12 mouse cellular contexts compared by ENCODE assay signal in genomic region chr1:169950651-169951050, GRCm38 (mm10). TPM values are rescaled to one million over a fixed set of nuclear protein-coding genes. Genes with fewer than 3 reads are reported as not detected.
DNase-seq lines count a peak whose midpoint lies in the region; ATAC-seq and TF ChIP-seq lines count a peak whose summit lies in the region.
"Had no signal": no experiment of that assay in that cellular context is flagged by ENCODE, and none has a peak within 500 bp of the region (broad histone marks: within the 10 kb centered on the region; RNA-seq: fewer than 3 reads in every experiment).

No protein-coding gene starts in this region.

- no peak overlapping the region for H3K27ac ChIP-seq in hindbrain, postnatal 0 days
- no peak overlapping the region for H3K27ac ChIP-seq in hindbrain, embryonic 14.5 days
- H3K27ac ChIP-seq in bone marrow, adult 2 months (ENCODE audit: control insufficient read depth, insufficient read depth, low read depth, low read length, poor library complexity) = no peak overlapping the region
- H3K27ac ChIP-seq in stomach, postnatal 0 days (replicated peaks) = no peak overlapping the region
- H3K27ac ChIP-seq: limb, embryonic 12.5 days had no signal

- H3K4me2 ChIP-seq in hindbrain, postnatal 0 days (ENCODE audit: low read depth, low read length) = no peak overlapping the region
- H3K4me2 ChIP-seq in hindbrain, embryonic 14.5 days (replicated peaks) = no peak overlapping the region
- no peak overlapping the region for H3K4me2 ChIP-seq in stomach, postnatal 0 days (replicated peaks; ENCODE audit: low read depth)
- H3K4me2 ChIP-seq: limb, embryonic 12.5 days had no signal

- TF ChIP-seq POLR2A in bone marrow, adult 2 months (IDR thresholded peaks at IDR 0.05; ENCODE audit: borderline replicate concordance, control insufficient read depth, low read depth, low read length) = no peak

- H3K27me3 ChIP-seq in hindbrain, postnatal 0 days (ENCODE audit: insufficient read depth, low read length) = no peaks in the 10 kb centered on the region
- H3K27me3 ChIP-seq in hindbrain, embryonic 14.5 days (ENCODE audit: control insufficient read depth, insufficient read depth, low read length) = no peaks in the 10 kb centered on the region
- H3K27me3 ChIP-seq in stomach, postnatal 0 days (ENCODE audit: control insufficient read depth, insufficient read depth, low read length) = no peaks in the 10 kb centered on the region
- H3K27me3 ChIP-seq: limb, embryonic 12.5 days had no signal

- no peaks in the 10 kb centered on the region for H3K9me3 ChIP-seq in hindbrain, postnatal 0 days (ENCODE audit: low read length)
- H3K9me3 ChIP-seq in hindbrain, embryonic 14.5 days (ENCODE audit: control insufficient read depth, low read length) = no peaks in the 10 kb centered on the region
- no peaks in the 10 kb centered on the region for H3K9me3 ChIP-seq in stomach, postnatal 0 days (ENCODE audit: control insufficient read depth, low read length)
- H3K9me3 ChIP-seq: limb, embryonic 12.5 days had no signal

- TF ChIP-seq EP300 in stomach, postnatal 0 days (optimal IDR thresholded peaks at IDR 0.05) = no peak

- H3K36me3 ChIP-seq in hindbrain, postnatal 0 days (ENCODE audit: insufficient read depth, low read length) = peaks cover 17% of the 10 kb centered on the region; the same call in 1 of the 2 replicates
- H3K36me3 ChIP-seq in hindbrain, embryonic 14.5 days (replicated peaks; ENCODE audit: control insufficient read depth, insufficient read depth) = peaks cover 52% of the 10 kb centered on the region
- peaks cover 7% of the 10 kb centered on the region; the same call in 1 of the 2 replicates for H3K36me3 ChIP-seq in stomach, postnatal 0 days (ENCODE audit: control insufficient read depth, insufficient read depth, low read length)

- ATAC-seq in hindbrain, postnatal 0 days = no peak
- ATAC-seq in hindbrain, embryonic 14.5 days (ENCODE audit: low FRiP score) = no peak
- no peak for ATAC-seq in stomach, postnatal 0 days (ENCODE audit: low FRiP score, low TSS enrichment)
- no peak for ATAC-seq in frontal cortex, adult (ENCODE audit: low TSS enrichment)
- ATAC-seq: hindbrain, embryonic 16.5 days had no signal

- H3K4me1 ChIP-seq in hindbrain, postnatal 0 days (ENCODE audit: insufficient read depth, low read length) = no peaks in the 10 kb centered on the region
- H3K4me1 ChIP-seq in hindbrain, embryonic 14.5 days (replicated peaks; ENCODE audit: control insufficient read depth, insufficient read depth, low read length) = no peaks in the 10 kb centered on the region
- H3K4me1 ChIP-seq in bone marrow, adult 2 months (ENCODE audit: control insufficient read depth, insufficient read depth, low read length) = no peaks in the 10 kb centered on the region
- H3K4me1 ChIP-seq in stomach, postnatal 0 days (replicated peaks; ENCODE audit: control insufficient read depth, insufficient read depth) = no peaks in the 10 kb centered on the region
- H3K4me1 ChIP-seq: limb, embryonic 12.5 days had no signal

- peak; percentile 42 for TF ChIP-seq CTCF in hindbrain, postnatal 0 days (IDR thresholded peaks at IDR 0.05; ENCODE audit: low read depth)
- TF ChIP-seq CTCF in bone marrow, adult 2 months (IDR thresholded peaks at IDR 0.05; ENCODE audit: control insufficient read depth, insufficient read depth, low read length) = peak; percentile 36
- TF ChIP-seq CTCF in stomach, postnatal 0 days (IDR thresholded peaks at IDR 0.05; ENCODE audit: low read depth) = peak; percentile 54

- H3K4me3 ChIP-seq in hindbrain, postnatal 0 days (ENCODE audit: low read length) = no peak overlapping the region
- no peak overlapping the region for H3K4me3 ChIP-seq in hindbrain, embryonic 14.5 days (replicated peaks; ENCODE audit: low read length)
- no peak overlapping the region for H3K4me3 ChIP-seq in bone marrow, adult 2 months (replicated peaks; ENCODE audit: control insufficient read depth, low read depth, low read length)
- H3K4me3 ChIP-seq in stomach, postnatal 0 days (ENCODE audit: low read depth, low read length) = no peak overlapping the region
- H3K4me3 ChIP-seq: limb, embryonic 12.5 days had no signal

- no peak for DNase-seq in hindbrain, postnatal 0 days (ENCODE audit: low spot score)
- no peak for DNase-seq in hindbrain, embryonic 14.5 days (ENCODE audit: low spot score)
- DNase-seq in right cerebral cortex, postnatal 14 days = peak; percentile 15
- DNase-seq in right cerebral cortex, adult 2 months (ENCODE audit: low spot score in 2 of 2) = no peak
- DNase-seq in stomach, postnatal 0 days (ENCODE audit: low spot score) = no peak
- DNase-seq in adrenal gland, postnatal 25 days = no peak
- DNase-seq: gastrocnemius, postnatal 36 days; midbrain, embryonic 14.5 days had no signal

- no peak overlapping the region for H3K9ac ChIP-seq in hindbrain, postnatal 0 days (replicated peaks; ENCODE audit: low read length)
- H3K9ac ChIP-seq in hindbrain, embryonic 14.5 days = no peak overlapping the region
- no peak overlapping the region for H3K9ac ChIP-seq in stomach, postnatal 0 days (ENCODE audit: low read length)
- H3K9ac ChIP-seq: limb, embryonic 12.5 days had no signal

- 93% methylated on average over 4 of the region's 4 CpGs for WGBS in hindbrain, postnatal 0 days
- 92% methylated on average over 4 of the region's 4 CpGs for WGBS in hindbrain, embryonic 14.5 days
- 82% methylated on average over 4 of the region's 4 CpGs for WGBS in bone marrow, adult 2 months
- WGBS in stomach, postnatal 0 days = 91% methylated on average over 4 of the region's 4 CpGs

RNA-seq across cellular contexts. Expression of gene Hsd17b7, which starts 18.4 kb away (rescaled TPM):
- 23.2 and 29.4 TPM in 2 replicates for total RNA-seq in hindbrain, postnatal 0 days (2014; rRNA removed)
- 23.8 and 27.9 TPM in 2 replicates for polyA plus RNA-seq in hindbrain, postnatal 0 days (2015; fragmentation: Nextera tagmentation; extraction: Ambion mirVana)
- 30.6 and 35.8 TPM in 2 replicates for polyA plus RNA-seq in hindbrain, embryonic 14.5 days (2014; fragmentation: Nextera tagmentation; extraction: Ambion mirVana)
- 1.0 and 1.1 TPM in 2 replicates for polyA plus RNA-seq in bone marrow, adult 2 months (2011; ENCODE audit: insufficient read depth, insufficient read length, low replicate concordance, missing spikeins)
- polyA plus RNA-seq in stomach, postnatal 0 days (2015; fragmentation: Nextera tagmentation; extraction: Ambion mirVana) = 28.9 and 38.8 TPM in 2 replicates
- total RNA-seq in adrenal gland, postnatal 25 days (2021) = 136 and 150 TPM in 2 replicates

RNA-seq across cellular contexts. Expression of gene Ccdc190, which starts 22.2 kb away (rescaled TPM):
- total RNA-seq in hindbrain, postnatal 0 days (2014; rRNA removed) = 8.1 and 12.2 TPM in 2 replicates
- 1.5 and 2.7 TPM in 2 replicates for polyA plus RNA-seq in hindbrain, postnatal 0 days (2015; fragmentation: Nextera tagmentation; extraction: Ambion mirVana)
- 4.7 and 4.8 TPM in 2 replicates for polyA plus RNA-seq in hindbrain, embryonic 14.5 days (2014; fragmentation: Nextera tagmentation; extraction: Ambion mirVana)
- polyA plus RNA-seq in bone marrow, adult 2 months (2011; ENCODE audit: insufficient read depth, insufficient read length, low replicate concordance, missing spikeins) = not detected in 2 replicates
- 0.08 and 0.11 TPM in 2 replicates for polyA plus RNA-seq in stomach, postnatal 0 days (2015; fragmentation: Nextera tagmentation; extraction: Ambion mirVana)
- 0.55 and 0.90 TPM in 2 replicates for total RNA-seq in adrenal gland, postnatal 25 days (2021)
- total RNA-seq: gastrocnemius, postnatal 36 days had no signal
- polyA plus RNA-seq: limb, embryonic 12.5 days had no signal

Comparison
In these comparisons a context has a peak if more than half of its experiments do, and no peak if none do; other contexts are left out.
1. RNA of gene Hsd17b7, which starts 18.4 kb away (polyA plus RNA-seq): 28.9 to 38.8 TPM in stomach, postnatal 0 days, 30.6 to 35.8 TPM in hindbrain, embryonic 14.5 days and 23.8 to 27.9 TPM in hindbrain, postnatal 0 days; 1.0 to 1.1 TPM in bone marrow, adult 2 months; every median in the first group is over 10 times any median in the second.
2. Peak in every context shown above with its lines, with median percentiles within 50 percentile points of each other: CTCF ChIP-seq.